Mouse (Mus musculus): Measurements from ENCODE around the gene Cars2. TPM values are rescaled to one million over a fixed set of nuclear protein-coding genes. Genes with fewer than 3 reads are reported as not detected.
"Not testable (repeated sequence)": the region's sequence is repeated elsewhere in the genome, so short reads cannot be mapped to it uniquely, and the experiment has no call there.

The Cars2 gene
- polyA plus RNA-seq, 1 experiment = 42.4 TPM

DNA sequence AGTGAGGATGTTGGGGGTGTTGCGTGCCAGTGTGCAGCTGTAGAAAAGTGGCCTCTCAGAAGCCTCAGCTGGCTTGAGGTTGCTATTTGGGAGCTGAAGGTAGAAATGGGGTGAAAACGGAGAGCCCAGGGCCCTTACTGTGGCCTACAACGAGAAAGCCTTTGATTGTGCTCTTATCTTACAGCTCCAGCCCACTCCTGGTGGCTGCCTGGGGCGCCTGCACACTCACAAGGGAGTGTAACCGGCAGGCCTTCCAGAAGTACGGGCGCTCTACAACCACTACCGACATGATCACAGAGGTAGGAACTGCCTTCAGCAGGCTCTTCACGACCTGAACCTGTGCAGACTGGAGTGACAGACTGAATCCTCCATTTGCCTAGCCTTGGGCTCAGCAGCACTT lies 37.9 kb downstream of the Cars2 start:
- no peak for DNase-seq (ENCODE audit: low spot score)

GRCm38 (mm10) chr8:11510971-11511370 lies 39.6 kb downstream of the Cars2 start:
- no peak for DNase-seq (ENCODE audit: low spot score)

DNA sequence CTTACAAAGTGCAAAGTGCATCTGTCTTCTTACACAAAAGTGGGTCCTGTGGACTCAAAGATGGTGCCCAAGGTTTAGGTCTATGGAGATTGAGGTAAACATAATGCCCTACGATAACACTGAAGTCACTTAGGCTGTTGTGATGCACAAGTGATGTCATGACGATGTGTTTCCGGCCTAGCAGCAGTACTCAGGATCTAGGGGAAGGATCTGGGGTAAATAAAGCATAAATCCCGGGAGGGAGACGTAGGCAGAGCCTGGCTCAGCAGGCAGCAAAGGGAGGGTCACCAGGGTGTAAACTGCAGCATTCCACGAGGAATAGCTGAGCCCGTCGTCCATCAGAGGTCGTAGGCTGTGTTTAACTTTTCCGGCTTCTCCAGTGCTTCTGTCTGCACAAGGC lies 41.7 kb downstream of the Cars2 start:
- DNase-seq (ENCODE audit: low spot score) = no peak

- DNase-seq (ENCODE audit: low spot score) = no peak
Observed at GRCm38 (mm10) chr8:11506802-11507201, 43.8 kb downstream of the Cars2 start.

- no peak for DNase-seq (ENCODE audit: low spot score)
Observed at GRCm38 (mm10) chr8:11506074-11506473, 44.5 kb downstream of the Cars2 start.

- DNase-seq (ENCODE audit: low spot score) = no peak
Observed at GRCm38 (mm10) chr8:11503476-11504232, 46.9 kb downstream of the Cars2 start.

GRCm38 (mm10) chr8:11498786-11499485 lies 51.6 kb downstream of the Cars2 start:
- DNase-seq (ENCODE audit: low spot score) = no peak

GRCm38 (mm10) chr8:11498281-11498680 lies 52.3 kb downstream of the Cars2 start:
- no peak for DNase-seq (ENCODE audit: low spot score)

- DNase-seq (ENCODE audit: low spot score) = peak; percentile 83
Observed at GRCm38 (mm10) chr8:11497017-11497990, 53.3 kb downstream of the Cars2 start, which contains the start of gene Naxd. TSS of gene Naxd (plus strand) at chr8:11497506.

DNA sequence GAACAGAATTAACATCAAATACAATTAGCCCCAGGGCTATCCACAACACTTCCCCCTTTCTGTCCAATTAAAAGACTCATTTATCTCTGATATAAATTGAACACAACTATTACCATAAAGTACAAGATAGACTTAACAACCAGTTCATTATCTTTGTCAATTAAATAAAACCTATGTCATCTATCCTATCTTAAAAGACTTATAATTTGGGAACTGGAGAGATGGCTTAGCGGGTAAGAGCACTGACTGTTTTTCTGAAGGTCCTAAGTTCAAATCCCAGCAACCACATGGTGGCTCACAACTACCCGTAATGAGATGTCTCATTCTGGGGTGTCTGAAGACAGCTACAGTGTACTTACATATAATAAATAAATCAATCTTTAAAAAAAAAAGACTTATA lies 58.2 kb downstream of the Cars2 start:
- DNase-seq (ENCODE audit: low spot score) = not testable (repeated sequence)

- DNase-seq (ENCODE audit: low spot score) = no peak
Observed at GRCm38 (mm10) chr8:11487229-11487628, 63.4 kb downstream of the Cars2 start.

DNA sequence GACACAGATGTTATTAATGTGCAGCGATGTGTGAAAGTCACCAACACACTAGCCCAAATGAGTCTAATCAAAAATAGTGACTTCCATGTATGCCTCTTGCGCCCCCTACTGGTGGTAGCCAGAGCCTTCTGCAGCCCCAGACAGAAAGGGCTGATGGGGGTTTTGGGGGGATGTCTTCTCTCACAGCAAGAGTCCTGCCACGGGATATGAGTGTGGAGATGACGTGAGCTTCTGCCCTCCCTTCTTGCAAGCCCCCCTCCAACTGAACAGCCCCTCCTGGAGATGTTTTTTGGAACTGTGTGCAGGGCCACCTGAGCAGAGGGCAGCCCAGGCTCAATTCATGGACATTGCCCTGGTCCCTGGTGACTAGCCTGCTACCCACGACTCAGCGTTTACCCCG lies 64.4 kb downstream of the Cars2 start:
- peak; percentile 61 for DNase-seq (ENCODE audit: low spot score)

DNA sequence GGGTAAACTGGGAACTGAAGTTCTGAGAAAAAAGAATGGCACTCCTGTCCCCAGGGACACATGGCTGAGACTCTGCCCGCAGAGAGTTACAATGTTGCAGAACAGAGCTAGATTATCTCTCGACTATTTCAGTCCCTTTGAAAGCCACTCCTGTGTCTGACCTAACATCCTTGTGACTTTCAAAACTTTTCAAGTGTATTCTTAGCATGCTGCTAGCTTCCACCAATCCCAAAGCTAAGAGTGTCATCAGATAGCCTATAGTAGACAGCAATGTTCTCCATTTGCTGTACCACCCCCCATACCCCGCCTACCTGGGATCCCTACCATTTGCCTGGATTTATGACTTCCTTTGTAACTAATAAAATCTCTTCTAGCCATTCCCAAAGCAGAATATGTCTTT lies 68.0 kb downstream of the Cars2 start:
- DNase-seq (ENCODE audit: low spot score) = no peak

DNA sequence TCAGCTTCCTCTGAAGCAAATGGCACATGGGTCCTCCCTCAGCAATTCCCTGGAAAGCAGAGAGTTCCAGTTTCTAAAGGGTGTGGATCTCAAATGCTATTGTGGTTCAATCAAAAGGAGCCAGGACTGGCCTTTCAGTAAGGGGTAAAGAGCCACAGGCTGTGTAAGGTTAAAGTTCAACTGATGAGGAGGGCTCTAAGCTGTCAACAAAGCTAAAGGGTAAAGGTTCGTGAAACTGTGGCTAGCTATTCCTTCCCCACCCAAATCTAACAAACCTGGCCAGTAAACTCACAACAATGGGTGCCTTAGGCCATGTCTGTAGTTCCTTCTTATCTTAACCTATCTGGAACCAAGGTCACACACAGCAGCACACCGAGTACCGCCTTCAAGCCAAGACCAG lies 68.7 kb downstream of the Cars2 start:
- no peak for DNase-seq (ENCODE audit: low spot score)

GRCm38 (mm10) chr8:11479591-11479990 lies 71.0 kb downstream of the Cars2 start:
- DNase-seq (ENCODE audit: low spot score) = no peak

DNA sequence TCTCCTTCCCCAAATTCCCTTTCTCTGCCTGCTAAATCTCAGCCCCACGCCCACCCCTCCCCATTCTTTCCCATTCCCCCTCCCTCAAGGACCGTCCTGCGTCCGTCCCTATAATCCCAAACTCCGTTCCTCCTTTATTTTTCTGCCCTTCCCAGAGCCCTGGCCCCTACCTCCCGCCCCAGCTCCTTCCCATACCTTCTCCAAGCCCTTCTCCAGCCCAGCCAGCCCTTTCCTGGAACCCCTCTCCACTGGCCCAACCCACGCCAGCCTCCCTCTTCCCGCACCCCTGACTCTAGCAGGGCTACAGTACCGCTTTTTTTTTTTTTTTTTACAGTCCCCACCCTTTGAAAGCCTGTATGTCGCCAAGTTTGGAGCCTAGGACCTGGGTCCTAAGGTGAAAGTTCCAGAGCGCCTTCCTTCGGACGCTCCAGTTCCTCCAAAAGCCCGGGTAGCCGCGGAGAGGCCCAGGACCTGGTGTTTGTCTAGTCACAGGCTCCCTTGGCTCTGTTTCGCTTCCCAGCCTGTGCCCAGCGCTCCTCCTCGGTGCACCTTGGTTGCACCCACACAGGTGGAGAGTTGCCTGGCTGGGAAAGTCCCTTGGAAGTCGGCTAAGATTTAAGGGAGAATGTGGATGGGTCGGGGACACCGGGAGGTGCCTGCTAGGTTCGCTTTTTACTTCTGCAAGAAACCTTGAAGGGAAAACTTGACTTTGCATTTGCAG lies 71.6 kb downstream of the Cars2 start:
- no peak for DNase-seq (ENCODE audit: low spot score)

DNA sequence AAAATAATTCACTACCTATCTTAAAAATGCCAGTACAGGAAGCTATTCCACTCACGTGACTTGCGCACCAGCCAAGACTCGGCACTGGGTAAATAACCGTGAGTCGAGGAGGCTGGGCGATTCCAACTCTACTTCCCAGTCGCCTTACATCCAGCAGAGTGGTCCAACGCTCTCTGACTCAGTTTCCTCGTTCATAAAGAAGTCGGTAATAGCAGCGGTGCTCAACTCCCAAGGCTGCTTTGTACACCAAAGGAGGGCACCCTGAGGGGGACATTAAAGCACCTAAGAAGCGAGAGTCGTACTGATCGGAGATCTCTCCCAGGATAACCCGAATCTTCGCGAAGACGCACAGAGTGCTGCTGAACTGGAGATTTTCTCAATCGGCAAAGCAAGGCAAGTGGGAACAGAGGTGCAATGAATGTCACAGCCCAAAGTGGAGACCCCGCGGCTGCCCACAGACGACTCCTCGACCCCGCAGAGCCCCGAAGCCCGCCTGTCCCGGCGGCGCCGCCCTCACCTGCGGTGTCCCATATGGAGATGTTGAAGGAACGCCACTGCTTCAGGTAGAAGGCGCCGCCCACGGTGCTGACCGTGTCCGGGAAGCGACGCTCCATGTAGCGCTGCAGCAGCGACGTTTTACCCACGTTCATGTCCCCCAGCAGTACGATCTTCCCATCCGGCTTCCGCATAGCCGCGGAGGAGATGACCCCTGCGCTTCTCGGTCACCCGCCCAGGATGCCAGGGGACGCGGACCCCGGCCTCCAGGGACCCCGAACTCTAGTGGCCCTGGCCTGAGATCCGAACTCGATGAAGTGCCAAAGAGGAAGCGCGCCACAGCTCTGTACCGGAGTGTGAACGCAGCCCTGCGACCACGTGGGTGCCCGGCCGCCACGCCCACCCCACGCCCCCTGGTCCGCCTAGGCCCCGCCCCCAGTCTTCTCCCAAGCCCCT lies 72.5 kb downstream of the Cars2 start, which contains the start of gene Rab20:
Rab20 (minus strand) TSS at position 900 of the 951 bp plus-strand sequence.
- DNase-seq (ENCODE audit: low spot score) = peak; percentile 71

GRCm38 (mm10) chr8:11477178-11477553 lies 73.4 kb downstream of the Cars2 start:
- no peak for DNase-seq (ENCODE audit: low spot score)

- no peak for DNase-seq (ENCODE audit: low spot score)
Observed at GRCm38 (mm10) chr8:11476338-11477177, 74.0 kb downstream of the Cars2 start.

All from urinary bladder, adult 2 months (tissue).